Mouse (Mus musculus): ENCODE measurements at regions not wholly inside any gene's neighbourhood (a gene's known extent, or its start where the extent isn't known, plus 50 kb on each side); places are given as distances from the start of the nearest gene placed in this dataset.
"Not testable (repeated sequence)": the region's sequence is repeated elsewhere in the genome, so short reads cannot be mapped to it uniquely, and the experiment has no call there.

DNA sequence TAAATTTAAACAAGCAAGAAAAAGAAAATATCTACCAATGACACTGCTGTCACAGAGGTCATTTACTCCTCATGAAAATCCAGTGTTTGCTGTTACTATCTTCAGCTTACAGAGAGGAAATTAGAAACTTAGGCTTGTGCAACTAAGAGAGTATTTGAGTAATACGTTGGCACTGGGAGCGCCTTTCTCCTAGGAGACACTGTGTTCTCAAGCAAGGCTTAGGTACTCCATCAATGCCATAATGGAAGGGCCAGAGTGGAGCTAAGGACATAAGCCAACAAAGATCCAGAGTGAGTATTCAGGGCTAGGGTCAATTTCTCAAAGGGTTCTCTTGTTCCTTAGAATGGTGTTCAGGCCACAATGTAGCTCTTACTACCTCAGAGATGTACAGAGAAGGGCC is 294.4 kb upstream of the Klf6 start:
- in situ Hi-C loops (cut with MboI; ENCODE audit: low pct_unique_long_range_greater_than_20kb in 1 of 2, low sequenced_read_pairs in 2 of 2, unreplicated experiment in 1 of 2), result loop anchor here in 1 of 2 experiments (25.0 kb wide), 1 partner anchor 805 kb away; no protein-coding TSS in a partner anchor

DNA sequence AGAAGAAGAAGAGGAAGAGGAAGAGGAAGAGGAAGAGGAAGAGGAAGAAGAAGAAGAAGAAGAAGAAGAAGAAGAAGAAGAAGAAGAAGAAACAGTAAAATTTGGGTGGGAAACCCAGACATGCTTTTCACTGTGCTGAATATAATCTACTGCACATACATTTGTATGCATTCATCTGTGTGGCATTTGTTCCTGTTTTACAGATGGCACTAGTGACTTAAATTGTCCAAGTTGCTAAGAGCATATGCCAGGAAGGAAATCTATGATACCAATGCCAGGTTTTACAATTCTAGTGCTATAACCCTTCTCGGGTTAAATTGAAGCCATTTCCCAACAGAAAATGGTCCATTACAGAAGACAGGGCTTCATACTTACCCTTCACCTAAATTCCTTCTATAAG is 291.7 kb upstream of the Klf6 start:
- in situ Hi-C loops (cut with MboI; ENCODE audit: low pct_unique_long_range_greater_than_20kb in 1 of 2, low sequenced_read_pairs in 2 of 2, unreplicated experiment in 1 of 2), result loop anchor here in 1 of 2 experiments (25.0 kb wide), 1 partner anchor 807 kb away; no protein-coding TSS in a partner anchor

DNA sequence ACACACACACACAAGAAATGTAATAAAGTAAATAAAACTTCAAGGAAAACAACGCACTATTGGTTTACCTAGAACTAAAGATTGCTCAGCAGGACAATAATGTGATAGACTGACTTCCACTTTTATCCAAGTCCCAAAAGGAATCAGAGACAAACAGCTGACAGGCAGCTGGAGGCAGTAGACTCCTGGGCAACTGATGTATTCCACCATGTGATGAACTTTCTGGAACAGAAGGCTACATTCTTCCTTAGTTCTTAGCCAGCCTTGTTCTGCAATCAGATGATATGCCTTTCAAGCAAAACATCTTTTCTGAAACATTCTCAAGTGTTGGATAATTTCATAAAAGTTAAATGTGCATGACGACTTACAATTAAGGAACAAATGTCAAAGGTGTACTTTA is 290.9 kb upstream of the Klf6 start:
- in situ Hi-C loops (cut with MboI; ENCODE audit: low pct_unique_long_range_greater_than_20kb in 1 of 2, low sequenced_read_pairs in 2 of 2, unreplicated experiment in 1 of 2), result loop anchor here in 1 of 2 experiments (25.0 kb wide), 1 partner anchor 808 kb away; no protein-coding TSS in a partner anchor

DNA sequence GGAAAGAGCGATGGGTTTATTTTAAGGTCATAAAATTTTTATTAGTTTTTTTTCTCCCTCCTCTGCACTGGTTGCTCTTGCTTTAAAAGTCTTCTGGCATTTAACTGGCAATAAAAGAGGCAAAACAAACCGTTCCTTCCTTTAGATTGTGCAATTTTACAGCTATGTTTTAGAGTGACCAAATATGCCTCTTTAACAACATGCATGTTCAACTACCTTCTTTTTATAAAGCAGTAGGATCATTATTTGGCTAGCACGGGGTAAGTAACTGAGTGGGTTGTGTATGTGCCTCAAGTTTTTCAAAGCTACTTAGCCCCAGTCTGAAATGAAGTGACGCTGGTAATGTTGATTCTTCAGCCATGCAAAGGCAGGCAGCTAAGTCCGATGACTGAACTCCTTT is 284.7 kb upstream of the Klf6 start:
- in situ Hi-C loops (cut with MboI; ENCODE audit: low pct_unique_long_range_greater_than_20kb in 1 of 2, low sequenced_read_pairs in 2 of 2, unreplicated experiment in 1 of 2), result no loop called here

DNA sequence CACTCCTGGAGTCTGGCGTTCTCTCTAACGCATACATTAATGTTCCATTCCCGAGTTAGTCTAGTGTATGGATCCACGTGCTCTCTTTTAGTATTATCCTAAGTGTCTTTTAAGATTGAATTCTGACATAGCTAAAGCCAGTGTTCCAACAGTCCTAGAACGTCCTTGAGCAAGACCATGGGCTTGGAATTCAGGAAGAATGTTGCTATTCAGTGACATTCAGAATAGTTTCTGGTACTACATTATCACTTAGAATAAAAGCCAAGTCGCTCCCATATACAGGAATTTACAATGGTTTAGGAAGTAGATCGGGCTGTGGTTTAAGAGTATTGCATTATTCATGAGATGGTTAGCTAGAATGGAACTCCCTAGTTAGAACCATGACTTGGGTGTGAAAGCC is 277.6 kb upstream of the Klf6 start:
- in situ Hi-C loops (cut with MboI; ENCODE audit: low pct_unique_long_range_greater_than_20kb in 1 of 2, low sequenced_read_pairs in 2 of 2, unreplicated experiment in 1 of 2), result not testable (repeated sequence)

DNA sequence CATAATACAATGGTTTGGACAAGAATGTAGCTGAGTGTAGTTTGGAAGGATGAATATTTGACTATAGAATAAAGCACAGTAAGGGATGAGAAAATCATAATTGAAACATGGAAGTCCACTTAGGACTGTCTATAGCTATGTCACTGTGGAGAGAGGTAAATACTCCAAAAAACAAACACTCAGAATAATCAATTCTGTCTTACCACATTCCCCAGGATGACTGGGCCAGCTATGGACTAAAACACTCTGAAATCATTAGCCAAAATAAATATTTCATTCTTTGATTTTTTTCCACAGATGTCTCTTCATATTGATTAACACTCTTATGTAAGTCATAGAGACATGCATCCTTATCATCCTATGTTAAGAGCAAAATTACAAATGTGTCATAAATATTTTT is 274.1 kb upstream of the Klf6 start:
- in situ Hi-C loops (cut with MboI; ENCODE audit: low pct_unique_long_range_greater_than_20kb in 1 of 2, low sequenced_read_pairs in 2 of 2, unreplicated experiment in 1 of 2), result no loop called here

DNA sequence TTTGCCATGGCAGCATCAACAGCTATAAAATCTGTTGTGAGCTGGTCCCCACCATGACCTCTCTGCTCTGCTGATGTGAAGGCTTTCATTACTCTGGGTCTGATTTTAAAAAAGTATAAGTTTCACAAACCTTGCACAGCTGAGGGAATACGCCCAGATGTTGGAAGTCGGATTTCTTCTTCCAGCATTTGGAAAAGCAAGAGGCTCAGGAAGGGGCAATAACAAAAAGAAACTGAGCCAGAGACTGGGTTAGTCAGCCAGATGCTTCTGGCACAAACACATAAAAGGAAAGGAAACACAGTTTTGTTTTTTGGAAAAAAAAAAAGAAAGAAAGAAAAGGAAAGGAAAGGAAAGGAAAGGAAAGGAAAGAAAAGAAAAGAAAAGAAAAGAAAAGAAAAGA is 270.0 kb upstream of the Klf6 start:
- in situ Hi-C loops (cut with MboI; ENCODE audit: low pct_unique_long_range_greater_than_20kb in 1 of 2, low sequenced_read_pairs in 2 of 2, unreplicated experiment in 1 of 2), result no loop called here

DNA sequence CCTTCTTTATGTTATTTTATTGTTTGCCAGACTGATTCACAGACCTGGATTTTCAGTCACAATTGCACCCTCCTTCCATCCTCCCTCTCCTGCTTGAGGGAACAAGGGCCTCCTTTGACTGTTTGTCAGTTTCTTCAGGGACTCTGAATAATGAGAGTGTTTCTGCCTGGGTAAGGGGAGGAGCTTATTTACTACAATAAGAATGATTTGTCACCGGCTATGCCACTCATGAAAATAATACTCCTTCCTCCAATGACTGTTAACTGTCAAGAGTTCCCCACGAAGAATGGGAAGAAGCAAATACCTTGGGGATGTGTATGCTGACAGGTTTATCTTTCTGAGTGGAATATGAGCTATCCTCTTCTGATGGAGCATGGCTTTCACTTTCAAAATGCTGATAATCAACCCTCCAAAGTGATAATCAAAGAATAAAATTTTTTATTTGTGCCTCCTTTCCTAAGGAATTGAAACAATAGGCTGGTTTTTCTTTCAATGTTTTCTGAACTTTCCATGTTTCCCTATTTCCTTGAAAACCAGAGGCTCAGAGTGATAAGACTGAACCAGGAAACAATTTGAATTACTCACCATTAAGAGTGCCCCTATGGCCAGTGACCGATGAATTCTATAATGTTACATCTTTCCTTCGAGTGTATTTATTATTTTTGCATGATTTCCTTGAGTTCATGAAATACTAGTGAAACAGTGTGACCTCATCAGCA is 269.3 kb upstream of the Klf6 start:
- in situ Hi-C loops (cut with MboI; ENCODE audit: low pct_unique_long_range_greater_than_20kb in 1 of 2, low sequenced_read_pairs in 2 of 2, unreplicated experiment in 1 of 2), result no loop called here

DNA sequence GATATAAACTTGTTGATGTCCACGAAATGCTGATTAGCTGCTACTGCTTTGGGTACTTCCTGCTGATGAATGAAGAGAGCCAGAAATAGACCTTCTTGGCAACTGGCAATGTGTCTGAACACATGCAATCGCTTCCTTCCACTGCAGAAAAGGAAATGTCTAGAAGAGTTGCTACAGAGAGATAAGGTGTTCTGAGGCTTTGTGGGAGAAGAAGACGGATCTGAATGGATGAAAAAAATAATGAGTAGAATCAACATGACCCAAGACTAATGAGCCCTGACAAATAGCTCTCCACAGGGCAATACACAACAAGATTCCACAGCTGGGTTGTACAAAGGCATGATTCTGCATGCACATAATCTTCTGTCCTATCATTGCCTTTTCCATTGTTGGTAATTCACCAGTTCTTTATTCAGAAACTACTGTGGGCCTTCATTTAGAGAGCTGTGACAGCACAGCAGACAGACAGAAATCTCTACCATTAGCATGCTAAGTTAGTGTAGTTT is 268.7 kb upstream of the Klf6 start:
- in situ Hi-C loops (cut with MboI; ENCODE audit: low pct_unique_long_range_greater_than_20kb in 1 of 2, low sequenced_read_pairs in 2 of 2, unreplicated experiment in 1 of 2), result no loop called here

DNA sequence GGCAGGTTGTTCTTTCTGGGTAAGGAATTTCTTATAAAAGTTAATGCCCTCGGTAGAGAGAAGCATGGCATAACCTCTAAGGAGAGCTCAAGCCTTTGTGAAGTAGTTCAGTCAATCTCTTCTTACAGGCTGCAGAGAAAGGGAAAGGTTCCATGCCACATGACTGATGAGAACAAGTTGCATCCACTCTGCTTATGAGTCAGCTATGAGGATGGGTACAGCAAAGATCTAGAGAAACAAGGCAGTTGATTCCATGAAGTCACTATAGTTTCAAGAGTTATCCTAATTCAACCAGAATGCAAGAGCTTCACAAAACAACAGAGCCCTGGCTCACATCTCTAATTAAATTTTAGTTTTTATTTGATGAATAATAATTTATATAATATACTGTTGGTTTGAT is 259.6 kb upstream of the Klf6 start:
- in situ Hi-C loops (cut with MboI; ENCODE audit: low pct_unique_long_range_greater_than_20kb in 1 of 2, low sequenced_read_pairs in 2 of 2, unreplicated experiment in 1 of 2), result no loop called here

DNA sequence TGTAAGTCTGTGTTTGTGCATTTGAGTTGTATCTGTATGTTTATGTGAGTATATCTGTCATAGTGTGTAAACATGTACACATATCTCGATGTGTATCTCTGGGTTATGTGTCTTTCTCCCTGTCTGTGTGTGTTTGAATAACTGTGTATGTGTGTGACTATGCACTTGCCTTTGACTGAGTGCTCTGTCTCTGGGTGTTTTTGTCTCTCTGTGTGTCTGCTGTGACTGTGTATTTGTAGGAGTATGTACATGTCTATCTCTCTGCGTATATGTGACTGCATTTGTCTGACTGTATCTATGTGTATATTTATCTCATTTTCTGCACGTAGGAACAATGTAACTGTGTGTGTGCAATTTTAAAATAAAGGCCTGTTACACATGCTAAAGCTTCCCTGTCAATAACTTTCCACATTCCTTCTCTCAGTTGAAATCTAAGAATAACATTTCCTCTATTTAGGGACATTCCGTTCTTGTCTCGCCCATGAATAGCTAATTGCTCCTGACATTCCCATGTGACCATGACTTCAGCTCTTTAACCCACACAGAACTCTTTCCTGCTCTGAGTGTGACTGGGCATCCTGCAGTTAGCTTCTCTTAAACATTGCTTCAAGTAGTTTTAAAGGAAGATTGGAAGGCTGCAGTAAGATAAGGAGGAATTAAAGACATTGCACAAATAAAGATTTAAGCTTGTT is 257.2 kb upstream of the Klf6 start:
- in situ Hi-C loops (cut with MboI; ENCODE audit: low pct_unique_long_range_greater_than_20kb in 1 of 2, low sequenced_read_pairs in 2 of 2, unreplicated experiment in 1 of 2), result no loop called here

DNA sequence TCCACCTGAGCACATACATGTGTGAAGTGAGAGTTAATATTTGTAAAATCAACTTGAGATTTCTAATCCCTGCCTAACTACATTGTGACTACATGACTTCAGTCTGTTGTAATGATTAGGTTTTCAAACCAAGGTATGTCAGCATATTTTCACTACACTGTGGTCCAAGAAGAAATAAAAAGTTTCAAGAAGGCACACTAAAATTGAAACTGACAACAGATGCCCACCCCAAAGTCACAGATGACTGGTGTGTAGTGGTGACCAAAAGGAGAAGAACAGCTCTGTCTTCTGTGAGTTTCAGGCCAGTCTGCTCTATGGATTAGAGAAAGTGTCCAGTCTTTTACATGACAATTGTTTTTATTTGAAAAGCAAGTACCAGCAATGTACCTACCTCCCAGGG is 255.9 kb upstream of the Klf6 start:
- in situ Hi-C loops (cut with MboI; ENCODE audit: low pct_unique_long_range_greater_than_20kb in 1 of 2, low sequenced_read_pairs in 2 of 2, unreplicated experiment in 1 of 2), result no loop called here

DNA sequence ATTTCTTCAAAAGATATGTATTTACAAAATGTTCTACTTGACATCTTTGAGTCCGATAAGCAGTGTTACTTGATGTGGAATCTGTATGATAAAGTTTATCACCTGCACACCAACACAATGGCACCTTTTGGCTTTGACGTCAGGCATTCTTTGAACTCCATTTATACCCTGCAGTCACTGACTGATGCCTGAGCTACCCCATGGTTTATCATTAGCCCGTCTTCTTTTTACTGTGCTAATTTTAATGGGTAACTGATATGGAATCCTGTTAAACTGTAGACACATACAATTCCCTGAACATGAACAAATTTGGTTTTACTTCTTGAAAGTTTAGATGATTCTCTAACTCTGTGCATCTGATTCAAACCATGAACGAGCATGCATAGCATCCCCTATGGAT is 253.8 kb upstream of the Klf6 start:
- in situ Hi-C loops (cut with MboI; ENCODE audit: low pct_unique_long_range_greater_than_20kb in 1 of 2, low sequenced_read_pairs in 2 of 2, unreplicated experiment in 1 of 2), result no loop called here

DNA sequence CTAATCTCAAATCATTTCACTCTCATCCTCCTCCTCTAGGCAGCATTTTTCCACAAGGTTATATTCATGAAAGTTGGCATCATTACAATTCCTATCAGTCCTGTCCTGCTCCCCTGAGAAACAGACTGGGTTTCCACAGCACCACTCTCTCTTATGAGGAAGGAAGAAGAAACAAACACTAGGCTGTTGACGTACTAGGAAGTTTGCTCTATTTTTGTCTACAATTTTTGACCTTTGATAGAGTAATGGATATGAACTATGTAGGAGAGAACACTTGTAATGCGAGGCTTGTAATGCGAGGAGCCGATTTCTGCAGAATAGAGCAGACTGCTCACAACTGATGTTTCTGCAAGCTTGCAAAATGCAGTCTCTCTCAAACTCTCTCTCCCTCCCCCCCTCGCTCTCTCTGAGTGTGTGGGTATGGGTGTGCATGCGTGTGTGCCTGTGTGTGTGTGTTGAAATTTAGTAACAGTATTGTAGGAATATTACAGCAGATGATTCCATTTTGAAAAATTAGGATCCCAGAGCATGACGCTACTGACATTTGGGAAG is 247.0 kb upstream of the Klf6 start:
- in situ Hi-C loops (cut with MboI; ENCODE audit: low pct_unique_long_range_greater_than_20kb in 1 of 2, low sequenced_read_pairs in 2 of 2, unreplicated experiment in 1 of 2), result no loop called here

DNA sequence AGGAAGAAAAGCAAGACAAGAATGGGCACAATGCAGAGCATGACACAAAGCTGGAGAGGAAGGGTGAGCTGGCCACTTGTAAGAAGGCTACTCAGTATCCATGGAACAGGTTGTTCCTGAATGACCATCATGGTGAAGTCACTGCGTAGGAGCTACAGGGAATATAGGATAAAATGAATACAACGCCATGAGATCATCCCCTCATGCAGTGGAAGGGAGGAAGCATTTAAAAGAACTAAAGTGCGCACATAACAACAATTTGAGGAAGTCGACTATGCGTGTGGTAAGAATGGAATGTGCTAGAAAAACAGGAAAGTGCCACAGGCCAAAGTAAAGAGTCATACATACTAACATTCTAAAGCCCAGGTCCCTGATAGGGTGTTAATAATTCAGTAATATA is 246.4 kb upstream of the Klf6 start:
- in situ Hi-C loops (cut with MboI; ENCODE audit: low pct_unique_long_range_greater_than_20kb in 1 of 2, low sequenced_read_pairs in 2 of 2, unreplicated experiment in 1 of 2), result no loop called here

DNA sequence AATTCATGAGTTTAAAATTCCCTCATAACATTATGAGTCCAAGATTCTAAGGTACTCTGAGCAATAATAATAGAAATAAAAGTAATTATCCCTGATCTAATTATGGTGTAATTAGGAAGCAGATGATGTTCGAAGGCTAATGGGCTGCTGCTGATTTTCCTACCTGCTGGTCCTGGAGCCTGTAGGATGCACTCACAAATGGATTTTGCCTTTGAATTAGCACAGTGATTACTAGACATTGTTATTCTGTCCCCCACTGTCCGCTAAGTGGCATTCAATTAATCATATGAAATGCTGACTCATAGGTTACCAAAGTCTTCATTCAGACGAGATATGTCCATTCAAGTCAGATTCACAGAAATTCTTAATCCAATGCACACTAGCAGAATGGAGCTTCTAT is 246.0 kb upstream of the Klf6 start:
- in situ Hi-C loops (cut with MboI; ENCODE audit: low pct_unique_long_range_greater_than_20kb in 1 of 2, low sequenced_read_pairs in 2 of 2, unreplicated experiment in 1 of 2), result no loop called here

DNA sequence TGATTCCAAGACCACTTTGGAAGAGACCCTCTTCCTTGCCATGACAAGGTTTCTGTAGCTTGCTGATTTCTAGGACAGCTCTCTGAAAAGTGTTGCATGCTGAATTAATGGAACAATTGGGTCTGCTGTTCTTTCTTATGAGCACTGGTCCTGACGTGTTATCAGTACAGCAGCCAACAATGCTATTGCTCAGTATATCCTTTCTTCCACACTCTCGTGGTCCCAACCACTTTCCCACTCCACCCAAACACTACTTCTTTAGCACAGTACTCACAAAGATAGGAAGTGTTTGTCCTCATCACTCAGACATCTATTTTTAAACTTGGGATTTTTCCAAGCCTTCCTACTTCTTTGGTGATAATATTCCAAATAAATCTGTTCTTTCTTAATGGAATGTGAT is 233.2 kb upstream of the Klf6 start:
- in situ Hi-C loops (cut with MboI; ENCODE audit: low pct_unique_long_range_greater_than_20kb in 1 of 2, low sequenced_read_pairs in 2 of 2, unreplicated experiment in 1 of 2), result no loop called here

DNA sequence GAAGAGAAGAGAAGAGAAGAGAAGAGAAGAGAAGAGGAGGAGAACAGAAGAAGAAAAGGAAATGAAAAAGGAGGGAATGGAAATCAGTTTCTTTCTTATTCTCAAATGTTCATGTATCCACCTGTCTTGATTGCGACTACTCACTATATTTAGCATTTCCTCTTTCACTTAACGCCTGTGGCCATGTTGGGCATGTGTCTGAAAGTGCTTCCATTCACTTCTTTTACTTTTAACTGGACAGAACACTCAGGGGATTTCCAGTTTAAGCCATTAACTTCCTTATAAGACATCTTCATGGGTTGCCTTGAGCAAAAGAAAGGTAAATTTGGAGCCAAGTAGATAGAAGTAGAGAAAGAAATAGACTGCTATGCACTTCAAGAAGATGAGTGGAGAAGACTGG is 226.3 kb upstream of the Klf6 start:
- in situ Hi-C loops (cut with MboI; ENCODE audit: low pct_unique_long_range_greater_than_20kb in 1 of 2, low sequenced_read_pairs in 2 of 2, unreplicated experiment in 1 of 2), result no loop called here

DNA sequence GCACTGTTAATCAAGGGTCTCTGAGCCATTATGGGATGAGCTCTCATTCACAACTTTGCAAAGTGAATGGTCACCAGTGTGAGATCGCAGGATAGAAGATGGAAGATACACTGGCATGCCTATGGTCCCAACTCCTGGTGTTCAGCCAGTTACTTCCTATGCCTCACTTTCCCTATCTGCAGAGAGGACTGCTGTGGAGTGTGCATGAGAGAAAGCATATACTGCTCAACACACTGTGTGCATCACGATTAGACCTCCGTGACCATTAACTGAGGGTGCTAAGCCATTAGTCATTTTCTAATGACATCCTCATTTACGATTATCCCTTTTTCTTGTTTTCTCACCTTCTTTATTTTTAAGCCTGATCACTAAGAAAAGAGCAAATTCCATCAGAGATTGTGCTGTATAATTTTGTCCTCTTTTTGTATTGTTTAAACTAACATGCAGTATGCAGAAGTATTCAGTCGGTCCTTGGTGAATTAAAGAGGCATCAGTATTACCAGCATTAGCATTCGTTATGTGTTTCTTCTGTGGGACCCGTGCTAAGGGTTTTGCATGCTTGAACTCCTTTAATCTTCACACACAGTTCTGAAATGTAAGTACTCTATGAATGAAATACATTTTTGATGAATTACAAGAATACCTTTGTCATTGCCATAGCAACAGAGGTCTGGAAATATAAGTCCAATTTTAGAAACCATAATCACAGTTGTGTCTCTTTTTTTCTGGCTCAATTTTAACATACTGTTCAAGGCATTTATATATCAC is 219.4 kb upstream of the Klf6 start:
- in situ Hi-C loops (cut with MboI; ENCODE audit: low pct_unique_long_range_greater_than_20kb in 1 of 2, low sequenced_read_pairs in 2 of 2, unreplicated experiment in 1 of 2), result no loop called here

Measured in mouse embryonic stem cell (cell line).